Comparison of ENCODE assay signal across 8 mouse cellular contexts in the genomic region with DNA sequence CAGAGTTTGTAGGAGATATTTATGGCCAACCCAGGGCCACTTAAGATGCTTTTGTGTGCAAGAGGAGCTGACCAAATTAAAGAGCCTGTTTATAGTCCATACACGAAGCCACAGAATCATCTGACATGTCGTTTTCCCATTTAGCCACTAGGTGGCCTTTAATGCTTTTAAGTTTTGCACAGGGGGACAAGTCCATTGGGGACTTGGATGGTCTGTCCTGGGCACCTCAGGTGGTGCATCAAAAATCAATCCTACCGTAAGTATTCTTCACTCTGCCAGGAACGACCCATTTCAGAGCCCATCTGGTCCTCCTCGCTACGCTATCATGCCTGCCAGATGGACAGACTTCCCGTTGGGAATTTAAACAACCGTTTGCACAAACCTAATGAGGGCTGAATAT. TPM values are rescaled to one million over a fixed set of nuclear protein-coding genes. Genes with fewer than 3 reads are reported as not detected.
DNase-seq lines count a peak whose midpoint lies in the region; ATAC-seq lines count a peak whose summit lies in the region.

No protein-coding gene starts in this region.

- intact Hi-C loops in left cerebral cortex, postnatal 25 days (cut with DNase I): loop anchor here (2.0 kb wide), 1 partner anchor 163 kb away; no protein-coding TSS in a partner anchor
- intact Hi-C loops in left cerebral cortex, postnatal 36 days (cut with DNase I): loop anchor here (1.0 kb wide), 1 partner anchor 163 kb away; no protein-coding TSS in a partner anchor

- H3K4me3 ChIP-seq in hindbrain, embryonic 16.5 days (ENCODE audit: low read length): no peak overlapping the region

- H3K27me3 ChIP-seq in hindbrain, embryonic 16.5 days (replicated peaks; ENCODE audit: control insufficient read depth, insufficient read depth, low read length): no peaks in the 10 kb centered on the region
- no peaks in the 10 kb centered on the region for H3K27me3 ChIP-seq in splenic B cell, adult 2 months (ENCODE audit: control insufficient read depth, insufficient read depth, low read length, poor library complexity, severe bottlenecking)

- no peak overlapping the region for H3K9ac ChIP-seq in hindbrain, embryonic 16.5 days (ENCODE audit: low read depth, low read length)

- peak overlapping the region; percentile 35 for H3K4me2 ChIP-seq in hindbrain, embryonic 16.5 days (ENCODE audit: low read length)

- H3K4me1 ChIP-seq in hindbrain, embryonic 16.5 days (ENCODE audit: control insufficient read depth, insufficient read depth, low read depth, low read length): peaks cover 4% of the 10 kb centered on the region; the same call in 1 of the 2 replicates

- peak; percentile 23 to 26 for DNase-seq in left cerebral cortex, postnatal 25 days (ENCODE audit: low spot score in 2 of 2)
- no peak for DNase-seq in left cerebral cortex, postnatal 36 days (ENCODE audit: low spot score in 2 of 2)
- peak; percentile 25 for DNase-seq in T-cell, adult 2 months (ENCODE audit: low spot score)
- DNase-seq in embryo, embryonic 11.5 days (ENCODE audit: low read depth, low spot score): peak; percentile 61
- DNase-seq in lung, postnatal 36 days: peak; percentile 66
- DNase-seq in splenic B cell, adult 2 months (ENCODE audit: low read depth, low spot score): peak; percentile 71
- DNase-seq in right cerebral cortex, postnatal 10 days (ENCODE audit: low spot score in 2 of 2): no peak

- H3K9me3 ChIP-seq in hindbrain, embryonic 16.5 days (ENCODE audit: control insufficient read depth, low read length): no peaks in the 10 kb centered on the region

- peak; percentile 84 for ATAC-seq in hindbrain, embryonic 16.5 days

- WGBS in hindbrain, embryonic 16.5 days: 15% methylated on average over 8 of the region's 8 CpGs

- H3K36me3 ChIP-seq in hindbrain, embryonic 16.5 days (ENCODE audit: control insufficient read depth, insufficient read depth, low read length): no peaks in the 10 kb centered on the region
- no peaks in the 10 kb centered on the region for H3K36me3 ChIP-seq in splenic B cell, adult 2 months (ENCODE audit: control insufficient read depth, insufficient read depth, low read length, poor library complexity, severe bottlenecking)

- H3K27ac ChIP-seq in hindbrain, embryonic 16.5 days (ENCODE audit: low read depth, low read length): no peak overlapping the region

RNA-seq across cellular contexts. Expression of gene Trp53bp2, which starts 32.8 kb away (rescaled TPM):
- total RNA-seq in left cerebral cortex, postnatal 25 days (2021): 10 to 100 TPM; 19.2 to 20.4 TPM
- total RNA-seq in left cerebral cortex, postnatal 36 days (2021): 10 to 100 TPM; 21.9 to 23.4 TPM
- polyA plus RNA-seq in hindbrain, embryonic 16.5 days (2015; fragmentation: Nextera tagmentation; extraction: Ambion mirVana): 13.8 and 17.8 TPM in 2 replicates

RNA-seq across cellular contexts. Expression of gene Fbxo28, which starts 34.8 kb away (rescaled TPM):
- total RNA-seq in left cerebral cortex, postnatal 25 days (2021): 10 to 100 TPM; 51.2 to 52.5 TPM
- 10 to 100 TPM; 50.7 to 55.3 TPM for total RNA-seq in left cerebral cortex, postnatal 36 days (2021)
- polyA plus RNA-seq in hindbrain, embryonic 16.5 days (2015; fragmentation: Nextera tagmentation; extraction: Ambion mirVana): 20.6 and 22.0 TPM in 2 replicates

Comparison
In these comparisons a context has a peak if more than half of its experiments do, and no peak if none do; other contexts are left out.
1. DNase-seq: peak in left cerebral cortex, postnatal 25 days (2 of 2), T-cell, adult 2 months (single experiment), embryo, embryonic 11.5 days (single experiment), lung, postnatal 36 days (single experiment) and splenic B cell, adult 2 months (single experiment); none in left cerebral cortex, postnatal 36 days (0 of 2) and right cerebral cortex, postnatal 10 days (0 of 2).